Mouse (Mus musculus) cerebellum, adult 8-10 months (tissue): ENCODE results near the gene Ccdc63.
"Not testable (repeated sequence)": the region's sequence is repeated elsewhere in the genome, so short reads cannot be mapped to it uniquely, and the experiment has no call there.

Experiments used
- DNase-seq: peaks from one replicate; pipeline ENCODE4 v3.0.0; 2022

The Ccdc63 gene

DNA sequence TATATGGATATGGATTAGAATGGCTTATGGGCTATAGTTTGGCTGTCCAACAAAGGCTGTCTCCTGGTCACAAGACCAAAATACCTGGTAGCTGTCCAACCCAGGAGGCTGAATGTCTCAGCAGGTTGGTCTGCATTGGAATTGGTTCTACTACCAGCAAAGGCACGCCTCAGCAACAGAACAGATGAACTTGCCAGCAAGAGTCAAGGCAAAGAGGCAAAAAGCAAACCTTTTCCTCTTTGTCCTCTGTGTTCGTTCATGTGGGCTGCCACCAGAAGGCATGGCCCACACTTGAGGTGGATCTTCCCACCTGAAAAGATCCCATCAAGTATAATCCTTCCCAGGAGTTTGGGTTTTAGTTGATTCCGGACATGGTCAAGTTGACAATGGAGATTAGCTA lies at the start of gene Ccdc63:
Gene Ccdc63, minus strand, starts transcription at position 101 of the 400 bp plus-strand sequence.
- DNase-seq: no peak

DNA sequence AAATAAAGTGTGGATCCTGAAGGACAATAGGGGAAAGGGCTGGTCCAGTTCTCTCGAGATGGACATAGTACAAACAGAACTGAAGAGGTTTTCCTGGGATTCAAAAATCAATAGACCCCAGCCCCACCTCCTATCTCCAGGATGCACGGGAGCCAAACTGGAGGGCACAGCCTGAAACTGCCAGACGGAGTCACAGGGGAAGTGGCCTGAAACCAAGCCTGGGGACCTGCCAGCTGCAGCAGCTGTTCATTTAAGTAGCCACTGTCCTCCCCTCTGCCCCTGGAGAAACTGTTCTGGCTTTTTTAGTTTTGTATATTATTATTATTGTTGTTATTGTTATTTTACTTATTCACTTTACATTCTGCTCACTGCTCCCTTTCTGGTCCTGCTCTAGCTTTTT lies 48.5 kb upstream of the Ccdc63 start:
- DNase-seq: no peak

DNA sequence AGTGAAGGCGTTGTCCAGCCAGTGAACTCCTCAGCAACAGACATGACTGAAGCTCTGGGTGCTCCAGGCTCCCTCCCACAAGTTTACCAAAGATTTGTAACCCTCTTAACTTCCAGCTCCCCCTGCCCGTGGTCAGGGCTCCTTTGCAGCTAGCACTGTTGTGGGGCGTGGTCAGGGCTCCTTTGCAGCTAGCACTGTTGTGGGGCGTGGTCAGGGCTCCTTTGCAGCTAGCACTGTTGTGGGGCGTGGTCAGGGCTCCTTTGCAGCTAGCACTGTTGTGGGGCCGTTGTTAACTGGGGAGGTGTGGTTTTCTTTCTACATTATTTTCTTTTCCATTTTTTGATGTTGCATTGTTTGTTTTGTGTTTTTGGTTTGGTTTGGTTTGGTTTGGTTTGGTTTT lies 44.2 kb upstream of the Ccdc63 start:
- DNase-seq: not testable (repeated sequence)

DNA sequence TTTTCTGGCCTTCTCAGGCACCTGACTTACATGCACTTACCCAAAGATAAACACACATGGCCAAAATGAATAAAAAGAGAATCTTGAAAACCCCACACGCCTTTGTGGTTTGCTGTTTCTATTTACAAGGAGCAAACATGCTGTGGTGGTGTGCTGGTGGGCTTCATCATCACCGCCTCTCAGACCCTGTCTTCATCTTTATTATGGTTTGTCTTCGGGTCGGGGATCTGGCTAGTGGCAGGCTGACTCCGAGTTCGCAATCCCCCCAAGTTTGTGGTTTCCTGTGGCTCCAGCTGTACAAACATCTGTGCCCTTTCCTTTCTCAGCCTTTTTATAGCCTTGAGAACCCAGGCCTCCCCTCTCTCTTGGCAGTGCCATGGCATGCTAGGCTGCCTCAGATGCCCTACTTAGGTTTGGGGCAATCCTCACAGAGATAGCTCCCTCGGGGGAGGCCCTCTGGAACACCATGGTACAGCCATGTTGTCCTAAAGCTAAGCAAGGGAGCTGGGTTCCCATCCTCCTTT lies 43.7 kb upstream of the Ccdc63 start:
- no peak for DNase-seq

DNA sequence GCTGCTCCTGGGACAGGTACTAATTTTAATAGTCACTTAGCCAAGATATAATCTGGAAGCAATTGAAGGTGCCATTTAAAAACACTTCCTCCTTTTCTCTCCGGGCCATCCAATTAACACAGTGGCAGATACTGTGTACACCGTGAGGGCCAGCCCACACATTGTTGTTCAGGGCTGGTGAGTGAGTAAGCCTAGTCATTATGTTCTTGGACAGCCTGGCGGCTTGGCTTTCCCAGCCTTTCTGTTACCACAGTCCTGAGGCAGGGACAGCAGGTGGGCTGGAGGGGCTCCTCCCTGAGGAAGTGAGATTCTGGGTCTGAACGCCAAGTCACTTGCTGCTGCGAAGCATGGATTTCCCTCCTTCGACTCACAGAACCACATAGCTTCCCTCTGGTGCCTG lies 39.0 kb upstream of the Ccdc63 start:
- DNase-seq: no peak

DNA sequence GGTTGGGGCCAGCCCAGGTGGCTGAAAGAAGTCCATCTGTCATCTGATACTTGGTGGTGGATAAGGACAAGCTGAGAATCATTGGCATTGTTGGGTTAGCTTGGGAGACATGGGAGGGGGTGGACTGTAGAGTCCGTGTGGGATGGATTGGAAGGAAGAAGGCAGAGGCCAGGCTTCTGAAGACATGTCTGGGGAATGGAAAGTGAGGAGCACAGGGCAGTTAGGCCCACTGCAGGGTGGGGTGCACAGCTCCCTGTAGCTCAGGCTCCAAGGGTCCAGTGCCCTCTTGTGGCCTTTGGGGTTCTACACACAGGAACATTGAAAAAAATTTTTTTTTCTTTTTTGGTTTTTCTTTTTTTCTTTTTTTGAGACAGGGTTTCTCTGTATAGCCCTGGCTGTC lies 35.8 kb upstream of the Ccdc63 start:
- peak; percentile 53 for DNase-seq

DNA sequence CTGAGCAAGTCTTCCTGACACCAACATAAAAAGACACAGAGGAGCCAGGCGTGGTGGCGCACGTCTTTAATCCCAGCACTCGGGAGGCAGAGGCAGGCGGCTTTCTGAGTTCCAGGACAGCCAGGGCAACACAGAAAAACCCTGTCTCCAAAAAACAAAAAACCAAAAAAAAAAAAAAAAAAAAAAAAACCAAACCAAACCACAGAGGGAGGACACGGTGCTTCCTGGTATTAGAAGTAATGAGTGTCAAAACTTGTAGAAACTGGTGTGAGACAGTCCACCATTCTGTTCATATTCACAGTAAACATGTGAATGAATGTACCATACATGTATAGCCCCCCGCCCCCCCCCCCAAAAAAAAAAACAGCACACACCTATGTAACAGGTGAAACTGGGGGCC lies 35.3 kb upstream of the Ccdc63 start:
- DNase-seq: no peak

DNA sequence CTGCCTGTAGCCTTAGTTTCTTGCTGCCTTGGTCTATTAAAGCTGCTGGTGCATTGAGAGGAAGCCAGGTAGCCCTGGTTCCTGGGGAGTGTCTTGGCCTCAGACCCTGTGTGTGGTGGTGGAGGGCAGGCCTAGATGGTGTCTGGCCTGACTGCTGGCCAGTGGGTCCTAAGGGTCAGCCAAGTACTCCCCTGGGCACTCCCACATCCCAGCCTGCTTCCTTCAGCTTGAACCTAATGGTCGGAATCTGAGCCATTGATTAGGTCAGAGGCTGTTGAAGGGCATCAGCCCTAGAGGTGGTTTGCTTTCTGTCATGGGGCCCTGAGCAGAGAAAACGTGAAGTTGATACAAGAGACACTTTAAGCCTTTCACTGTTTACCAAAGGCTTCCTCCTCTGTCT lies 34.8 kb upstream of the Ccdc63 start:
- no peak for DNase-seq

DNA sequence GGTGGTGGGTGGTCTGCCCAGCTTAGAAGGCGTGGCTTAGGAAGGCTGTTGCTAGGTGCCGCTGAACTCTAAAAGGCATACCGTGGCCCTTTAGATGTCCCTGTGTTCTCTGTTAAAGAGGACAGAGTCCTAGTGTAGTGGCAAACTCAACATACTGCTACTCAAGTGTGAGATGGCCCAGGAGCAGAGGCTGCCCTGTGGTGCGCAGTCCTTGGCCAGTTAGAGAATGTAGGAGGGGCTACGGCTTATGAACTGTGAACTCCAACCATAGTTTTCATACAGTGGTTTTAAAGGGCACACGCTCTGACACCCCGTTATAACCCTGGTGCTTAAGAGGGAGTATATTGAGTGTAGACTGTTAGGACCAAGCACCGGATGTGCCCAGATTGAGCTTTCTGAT lies 30.4 kb upstream of the Ccdc63 start:
- DNase-seq: no peak

DNA sequence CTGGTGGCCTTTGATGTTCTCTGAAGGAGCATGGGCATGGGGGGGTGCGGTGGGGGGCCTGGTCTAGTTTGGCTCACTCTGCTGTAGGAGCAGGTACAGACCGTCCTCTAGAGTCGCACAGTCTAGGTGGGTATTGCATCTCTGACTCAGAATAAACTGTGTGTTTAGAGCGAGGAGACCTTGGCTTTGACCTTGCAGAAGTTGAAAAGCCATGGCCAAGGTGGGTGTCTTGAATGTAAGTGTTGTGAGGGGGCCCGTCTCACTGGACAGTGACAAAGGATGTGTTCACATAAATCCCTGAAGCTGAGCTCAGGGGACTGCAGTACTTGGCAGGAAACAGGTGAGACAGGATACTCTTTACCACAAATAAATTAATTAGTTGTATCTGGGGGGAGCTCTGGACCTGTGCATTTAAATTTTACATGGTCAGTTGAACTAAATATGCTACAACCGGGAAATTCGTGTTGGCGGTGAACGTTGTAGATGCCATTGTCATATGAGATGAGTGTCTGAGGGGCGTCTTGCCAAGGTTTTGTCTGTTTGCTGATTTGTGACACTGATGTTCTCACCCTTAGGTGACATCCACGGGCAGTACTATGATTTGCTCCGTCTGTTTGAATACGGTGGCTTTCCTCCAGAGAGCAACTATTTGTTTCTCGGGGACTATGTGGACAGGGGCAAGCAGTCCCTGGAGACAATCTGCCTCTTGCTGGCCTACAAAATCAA lies 27.9 kb upstream of the Ccdc63 start:
- DNase-seq: no peak

DNA sequence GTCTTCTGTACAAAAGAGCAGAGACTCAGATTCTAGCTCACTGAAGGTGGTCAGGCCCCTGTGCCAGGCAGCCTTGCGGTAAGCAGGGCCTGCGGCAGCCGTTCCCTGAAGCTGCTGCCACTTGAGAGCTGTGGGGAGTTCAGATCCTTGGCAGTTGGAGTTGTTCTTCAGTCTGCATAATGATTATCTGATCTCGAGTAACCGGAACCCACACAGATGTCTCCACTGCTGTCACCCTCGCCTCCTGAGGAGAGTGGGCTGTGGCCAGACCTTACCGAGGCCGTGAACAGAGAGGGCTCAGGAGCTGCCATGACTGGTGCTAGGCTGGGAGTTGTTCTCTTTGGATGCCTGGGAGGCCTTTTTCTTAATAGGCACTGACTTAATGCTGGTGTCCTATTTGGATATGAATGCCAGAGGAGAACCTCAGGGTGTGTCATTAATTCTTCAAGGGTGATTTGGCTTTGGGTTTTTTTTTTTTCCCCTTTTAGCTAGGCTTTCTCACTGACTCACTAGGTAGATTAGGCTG lies 26.1 kb upstream of the Ccdc63 start:
- DNase-seq: peak; percentile 37

DNA sequence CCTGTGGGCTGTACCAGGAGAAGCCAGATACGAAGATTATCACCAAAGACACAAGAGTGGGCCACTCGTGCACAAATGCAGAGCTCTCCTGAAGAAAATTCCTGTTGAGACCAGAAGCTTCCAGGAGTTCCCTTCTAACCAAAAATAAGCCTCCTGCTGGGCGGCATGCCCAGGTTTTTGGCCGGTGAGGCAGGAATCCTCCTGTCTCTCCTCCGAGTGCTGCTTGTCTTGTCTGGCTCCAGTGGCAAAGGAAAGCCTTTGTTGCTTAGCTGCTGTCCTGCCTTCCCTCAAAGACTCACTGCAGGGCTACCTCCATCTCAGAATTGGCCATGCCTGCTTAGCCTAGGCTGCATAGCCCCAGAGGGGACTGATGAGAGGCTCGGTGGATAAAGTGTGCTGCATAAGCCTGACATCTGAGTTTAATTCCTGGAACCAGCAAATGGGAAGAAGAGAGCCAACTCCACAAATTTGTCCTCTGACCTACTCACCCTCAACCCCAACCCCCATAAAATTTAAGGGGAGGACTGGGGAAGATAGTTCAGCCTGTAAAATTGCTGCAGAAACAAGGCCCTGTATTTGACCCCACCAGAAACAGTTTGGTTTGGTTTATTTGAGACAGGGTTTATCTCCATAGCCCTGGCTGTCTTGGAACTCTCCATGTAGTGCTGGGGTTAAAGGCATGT lies 24.8 kb upstream of the Ccdc63 start:
- DNase-seq: peak; percentile 66

DNA sequence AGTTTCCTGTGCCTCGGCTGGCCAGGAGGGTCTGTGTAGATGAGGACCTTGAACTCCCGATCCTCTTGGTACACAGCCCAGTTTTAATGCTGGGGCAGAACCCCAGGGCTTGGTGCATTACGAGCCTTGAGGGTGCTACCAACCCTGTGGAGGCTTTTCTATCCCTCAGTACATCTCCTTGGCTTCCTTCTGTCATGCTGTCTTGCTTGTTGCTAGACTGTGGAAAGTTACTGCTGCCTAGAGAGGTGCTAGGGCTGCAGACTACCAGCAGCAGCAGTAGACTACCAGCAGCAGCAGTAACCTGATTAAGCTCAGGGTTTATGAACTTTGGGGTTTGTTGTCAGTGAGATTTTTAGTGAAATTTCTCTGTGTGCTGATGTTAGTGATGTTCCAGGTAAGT lies 23.4 kb upstream of the Ccdc63 start:
- peak; percentile 27 for DNase-seq

DNA sequence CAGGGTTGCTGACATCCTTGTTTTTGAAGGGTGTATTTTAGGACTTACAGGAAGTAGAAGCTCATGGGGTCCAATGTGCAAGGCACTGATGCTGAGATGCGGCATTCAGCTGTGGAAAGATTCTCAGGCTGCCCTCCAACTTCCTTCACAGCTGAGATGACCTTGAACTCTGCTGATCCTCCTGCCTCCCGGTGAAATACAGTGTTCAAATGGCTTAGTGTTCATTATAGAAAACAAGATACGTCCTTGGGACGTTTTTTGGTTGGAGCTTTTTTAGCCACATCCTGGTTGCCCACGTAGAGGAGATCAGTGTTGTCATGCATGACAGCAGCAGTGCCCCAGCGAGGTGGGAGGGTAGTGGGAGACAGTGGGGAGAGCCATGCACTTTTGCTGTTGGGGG lies 22.6 kb upstream of the Ccdc63 start:
- peak; percentile 6 for DNase-seq

DNA sequence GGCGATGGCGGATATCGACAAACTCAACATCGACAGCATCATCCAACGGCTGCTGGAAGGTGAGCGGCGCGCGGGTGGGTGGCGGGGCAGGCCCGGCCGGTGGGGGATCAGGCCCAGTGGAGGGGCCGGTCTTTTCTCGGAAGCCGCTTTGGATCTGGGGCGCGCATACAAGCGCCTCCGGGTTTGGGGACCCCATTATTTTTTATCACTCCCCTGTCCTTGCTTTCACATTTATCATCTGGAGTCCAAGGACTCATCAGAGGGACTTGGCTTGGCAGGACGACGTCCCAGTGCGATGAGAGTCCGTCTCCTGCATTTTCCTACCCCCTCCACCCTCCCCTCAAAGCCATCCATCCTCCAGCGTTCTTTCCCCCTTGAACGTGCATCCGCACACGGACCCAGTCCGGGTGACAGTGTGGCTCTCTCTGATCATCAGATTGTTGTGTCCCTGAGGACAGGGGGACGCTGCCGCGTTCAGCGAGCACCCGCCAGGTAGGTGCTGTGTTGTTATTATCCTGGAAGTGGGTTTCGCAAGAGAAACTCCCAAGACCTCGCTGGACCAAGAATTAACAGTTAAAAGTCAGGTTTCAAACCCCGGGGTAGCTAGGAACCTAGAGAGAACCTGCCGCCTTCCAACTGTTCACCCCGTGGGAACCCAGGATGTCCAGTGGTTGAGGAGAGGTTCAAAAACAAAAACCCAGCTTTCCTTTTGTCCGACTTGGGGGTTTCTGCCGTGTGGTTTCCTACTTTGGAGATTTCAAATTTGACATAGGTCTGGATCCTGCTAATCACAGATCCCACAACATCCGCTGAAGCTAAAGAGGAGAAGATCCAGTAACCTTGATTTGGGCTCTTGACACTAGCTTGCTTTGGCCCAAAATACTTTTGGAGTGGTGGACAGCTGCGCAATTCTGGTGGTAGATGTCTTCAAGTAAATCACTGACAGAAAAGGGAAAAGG lies 18.2 kb upstream of the Ccdc63 start:
- no peak for DNase-seq

DNA sequence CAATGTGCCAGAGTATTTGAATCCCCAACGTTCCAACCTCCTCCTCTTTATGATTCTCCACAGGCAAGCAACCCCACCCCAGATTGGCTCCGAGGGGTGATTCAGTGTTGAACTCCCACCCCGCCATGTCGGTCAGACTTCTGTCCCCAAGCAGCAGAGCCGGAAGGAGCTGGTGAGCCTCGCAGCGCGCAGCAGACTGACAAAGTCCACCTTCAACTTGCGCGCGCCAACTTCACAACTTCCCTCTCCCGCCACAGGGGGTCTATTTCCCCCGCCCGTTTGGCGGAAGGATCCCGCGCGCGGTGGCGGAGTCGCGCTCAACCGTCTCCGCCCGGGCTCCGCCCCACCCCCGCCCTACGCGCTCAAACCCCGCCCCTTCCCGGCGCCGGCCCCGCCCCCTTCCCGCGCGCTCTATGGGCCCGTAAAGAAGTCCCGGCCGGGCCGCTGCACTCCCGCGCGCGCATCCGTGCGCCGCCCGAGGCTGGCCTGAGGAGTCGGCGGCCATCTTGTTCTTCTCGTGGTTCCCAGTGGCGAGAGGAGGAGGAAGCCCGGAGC lies 17.3 kb upstream of the Ccdc63 start, which contains the start of gene Ppp1cc:
Gene Ppp1cc, plus strand, starts transcription at position 452 of the 555 bp plus-strand sequence.
- peak; percentile 87 for DNase-seq

DNA sequence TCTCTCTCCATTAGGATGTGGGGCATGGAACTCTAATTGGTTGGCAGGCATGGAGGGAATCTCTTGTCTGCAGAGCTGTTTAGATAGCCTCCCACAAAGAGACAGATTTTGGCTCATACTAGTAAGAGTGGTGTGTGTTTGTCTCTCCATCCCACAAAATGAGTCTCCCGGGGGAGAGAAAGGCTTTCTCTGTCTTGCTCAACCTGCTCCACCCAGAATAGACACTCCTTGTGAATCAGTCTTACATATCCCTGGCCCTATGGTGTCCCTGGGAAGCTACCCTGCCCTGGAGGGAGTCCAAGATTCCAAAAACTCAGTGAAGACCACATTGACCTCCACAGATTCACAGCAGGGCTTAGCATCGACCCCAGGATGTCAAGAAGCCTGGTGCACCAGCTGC lies 15.9 kb upstream of the Ccdc63 start:
- no peak for DNase-seq

DNA sequence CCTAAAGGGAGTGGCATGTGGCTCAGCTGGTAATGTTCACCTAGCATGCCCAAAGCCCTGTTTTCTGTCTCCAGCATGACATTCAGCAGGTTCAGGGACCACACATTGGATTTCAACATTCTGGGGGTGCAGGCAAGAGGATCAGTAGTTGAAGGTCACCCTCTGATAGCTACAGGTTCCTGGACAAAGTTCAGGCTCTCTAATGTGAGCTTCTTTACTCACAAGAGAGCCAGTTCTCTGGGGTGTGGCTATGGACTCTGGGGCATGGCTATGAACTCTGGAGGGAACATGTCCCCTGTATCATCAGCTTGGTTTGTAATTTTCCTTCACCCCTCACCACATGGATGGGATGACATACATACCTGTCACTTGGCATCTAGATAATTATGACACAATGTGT lies 15.0 kb upstream of the Ccdc63 start:
- no peak for DNase-seq

DNA sequence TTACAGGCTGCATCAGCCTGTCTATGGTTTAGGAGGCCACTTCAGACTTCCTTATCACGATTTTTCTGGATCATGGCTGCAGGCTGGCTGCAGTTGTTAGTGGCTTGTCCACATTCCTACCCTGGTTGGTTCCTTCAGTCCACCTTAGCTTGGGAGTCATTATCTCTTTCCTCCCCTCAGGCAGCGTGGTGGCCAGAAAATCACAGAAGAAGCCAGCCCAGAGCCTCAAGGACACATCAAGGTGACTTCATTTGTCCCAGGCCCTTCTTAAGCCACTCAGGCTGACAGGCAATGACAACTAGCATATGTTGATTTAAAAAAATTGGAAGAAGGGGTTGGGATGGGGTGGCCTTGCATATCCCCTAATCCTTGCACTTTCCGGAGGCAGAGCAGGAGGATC lies 14.2 kb upstream of the Ccdc63 start:
- DNase-seq: no peak

DNA sequence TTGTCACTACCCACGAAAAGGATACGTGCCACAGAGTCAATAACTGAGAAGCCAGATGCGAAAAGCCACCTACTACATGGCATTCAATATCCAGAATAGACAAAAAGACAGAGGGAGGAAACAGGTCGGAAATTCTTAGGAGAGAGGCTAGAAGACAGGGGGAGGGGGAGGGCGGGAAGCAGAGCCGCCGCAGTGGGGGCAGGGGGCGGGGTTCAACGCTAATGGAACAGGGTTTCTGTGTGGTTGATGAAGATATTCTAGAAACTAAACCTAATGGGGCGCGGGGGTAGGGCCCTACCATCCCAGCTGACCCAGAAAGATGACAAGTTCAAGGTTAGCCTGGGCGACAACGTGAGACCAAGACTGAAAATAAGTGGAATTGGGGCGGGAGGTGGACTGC lies 13.4 kb upstream of the Ccdc63 start:
- DNase-seq: no peak

DNA sequence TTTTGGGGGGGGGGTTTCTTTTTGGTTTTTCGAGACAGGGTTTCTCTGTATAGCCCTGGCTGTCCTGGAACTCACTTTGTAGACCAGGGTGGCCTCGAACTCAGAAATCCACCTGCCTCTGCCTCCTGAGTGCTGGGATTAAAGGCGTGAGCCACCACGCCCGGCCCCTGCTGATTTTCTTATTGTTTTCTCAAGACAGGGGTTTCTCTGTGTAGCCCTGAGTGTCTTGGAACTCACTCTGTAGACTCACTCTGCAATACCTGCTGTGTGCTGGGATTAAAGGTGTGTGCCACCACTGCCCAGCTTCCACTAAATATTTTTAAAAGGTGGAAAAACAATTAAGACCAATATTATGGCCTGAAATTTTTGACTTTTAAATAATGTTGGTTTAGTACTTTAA lies 11.9 kb upstream of the Ccdc63 start:
- not testable (repeated sequence) for DNase-seq

DNA sequence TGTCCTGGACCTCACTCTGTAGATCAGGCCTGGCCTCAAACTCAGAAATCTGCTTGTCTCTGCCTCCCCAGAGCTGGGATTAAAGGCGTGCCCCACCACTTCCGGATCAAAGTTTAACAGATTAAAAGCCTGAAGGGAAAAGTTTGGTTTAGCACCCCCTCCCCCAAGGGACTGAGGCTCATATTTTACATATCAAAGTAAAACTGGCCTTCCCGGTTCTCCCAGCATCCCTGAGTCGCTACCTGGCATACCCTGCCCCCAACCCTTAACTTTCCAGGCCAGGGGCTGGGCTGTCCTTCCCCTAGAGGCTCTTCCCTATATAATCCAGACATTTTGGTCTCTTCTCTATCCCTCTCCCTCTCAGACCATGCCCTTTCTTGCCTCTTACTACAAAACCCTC lies 8.6 kb upstream of the Ccdc63 start:
- no peak for DNase-seq

DNA sequence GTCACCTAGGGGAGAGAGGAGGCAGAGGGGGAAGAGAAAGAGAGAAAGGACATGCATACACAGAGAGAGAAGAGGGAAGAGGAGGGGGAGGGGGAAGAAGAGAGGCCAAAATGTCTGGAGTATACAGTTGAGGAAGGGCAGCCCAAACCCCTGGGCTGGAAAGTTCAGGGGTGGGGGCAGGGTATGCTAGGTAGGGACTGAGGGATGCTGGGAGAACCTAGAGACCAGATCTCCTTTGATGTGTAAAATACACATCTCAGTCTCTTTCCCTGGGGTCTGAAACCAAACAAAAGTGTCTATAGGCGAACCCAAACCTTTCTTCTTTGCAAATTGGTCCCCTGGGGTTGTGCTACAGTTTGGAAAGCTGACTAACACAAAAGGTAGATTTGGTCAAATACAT lies 7.5 kb upstream of the Ccdc63 start:
- DNase-seq: no peak
